Mouse (Mus musculus): ENCODE results near the gene C1d.
"Not testable (repeated sequence)": the region's sequence is repeated elsewhere in the genome, so short reads cannot be mapped to it uniquely, and the experiment has no call there.

C1d gene

DNA sequence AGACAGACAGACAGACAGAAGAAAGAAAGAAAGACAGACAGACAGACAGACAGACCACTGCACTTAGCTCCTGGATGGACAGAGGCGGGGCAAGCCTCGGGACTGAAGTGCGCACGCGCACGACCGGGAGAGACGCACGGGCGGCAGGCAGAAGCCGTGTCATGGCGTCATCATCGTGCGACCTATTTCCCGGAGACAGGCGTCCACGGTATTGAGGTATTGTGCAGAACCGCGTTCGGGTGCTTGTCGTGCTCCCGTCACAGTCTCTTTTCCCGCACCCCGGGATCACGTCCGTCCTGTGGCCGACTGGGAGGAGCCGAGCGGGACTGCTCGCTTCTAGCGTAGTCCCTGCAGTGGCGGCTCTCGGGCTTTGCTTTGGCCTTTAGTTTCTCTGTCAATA, at the start of gene C1d:
Gene C1d (plus strand): TSS at position 137 of the 400 bp plus-strand sequence.
- DNase-seq (ENCODE audit: low read depth, low spot score): peak; percentile 90

DNA sequence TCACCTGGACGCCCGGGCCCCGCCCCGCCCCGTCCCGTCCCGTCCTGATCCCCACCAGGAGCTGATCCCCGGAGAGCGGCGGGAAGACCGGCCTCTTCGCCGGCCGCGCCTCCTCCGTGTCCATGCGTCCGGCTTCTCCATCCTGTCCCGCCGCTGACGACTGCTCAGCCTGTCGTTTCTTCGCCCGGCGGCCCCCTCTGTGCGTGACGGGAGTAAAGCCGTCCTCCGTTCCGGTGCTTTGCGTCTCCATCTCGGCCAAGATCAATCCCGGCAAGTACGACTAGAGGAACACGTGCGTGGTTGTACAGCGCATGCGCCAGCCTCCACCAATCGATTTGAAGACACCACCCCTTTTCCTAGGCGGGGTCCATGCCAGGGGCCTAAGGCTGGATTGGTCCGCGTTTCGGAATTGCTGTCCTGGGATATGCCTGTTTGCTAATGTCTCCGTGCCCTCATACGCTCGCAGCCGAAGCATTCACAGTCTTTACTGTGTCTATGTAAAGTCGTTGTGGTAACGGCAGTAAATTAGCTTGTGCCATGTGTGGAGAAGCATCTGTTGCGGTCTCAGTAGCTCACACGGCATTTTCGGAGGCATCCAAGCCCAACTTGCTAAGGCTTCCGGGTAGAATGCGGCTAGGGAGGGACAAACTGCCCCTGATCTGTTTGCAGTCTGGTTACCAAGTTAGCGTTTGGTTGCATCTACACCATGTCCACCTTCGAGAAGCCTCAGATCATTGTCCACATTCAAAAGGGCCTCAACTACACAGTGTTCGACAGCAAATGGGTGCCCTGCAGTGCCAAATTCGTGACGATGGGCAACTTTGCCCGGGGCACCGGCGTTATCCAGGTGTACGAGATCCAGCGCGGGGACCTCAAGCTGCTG, 45.9 kb upstream of the C1d start, which contains the start of gene Pno1:
Gene Pno1 (minus strand): TSS at position 311 of the 883 bp plus-strand sequence.
- DNase-seq (ENCODE audit: low read depth, low spot score): peak; percentile 94

DNA sequence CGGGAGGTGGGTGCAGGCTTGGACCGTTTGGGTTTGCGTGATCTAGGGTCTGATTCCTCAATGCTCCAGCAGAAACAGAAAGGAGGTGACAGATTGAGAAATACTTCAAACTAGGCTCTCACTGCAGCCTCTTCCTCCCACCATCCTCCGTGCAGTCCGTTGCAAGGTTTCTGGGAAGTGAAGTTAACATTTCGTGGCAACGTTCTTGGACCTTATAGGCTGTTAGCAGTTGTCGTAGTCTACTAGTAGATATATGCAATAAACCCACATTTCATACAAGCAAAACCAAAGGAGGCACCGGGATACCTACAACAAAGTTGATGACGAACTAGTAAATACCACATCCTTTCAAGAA, 45.3 kb upstream of the C1d start:
- DNase-seq (ENCODE audit: low read depth, low spot score): no peak

DNA sequence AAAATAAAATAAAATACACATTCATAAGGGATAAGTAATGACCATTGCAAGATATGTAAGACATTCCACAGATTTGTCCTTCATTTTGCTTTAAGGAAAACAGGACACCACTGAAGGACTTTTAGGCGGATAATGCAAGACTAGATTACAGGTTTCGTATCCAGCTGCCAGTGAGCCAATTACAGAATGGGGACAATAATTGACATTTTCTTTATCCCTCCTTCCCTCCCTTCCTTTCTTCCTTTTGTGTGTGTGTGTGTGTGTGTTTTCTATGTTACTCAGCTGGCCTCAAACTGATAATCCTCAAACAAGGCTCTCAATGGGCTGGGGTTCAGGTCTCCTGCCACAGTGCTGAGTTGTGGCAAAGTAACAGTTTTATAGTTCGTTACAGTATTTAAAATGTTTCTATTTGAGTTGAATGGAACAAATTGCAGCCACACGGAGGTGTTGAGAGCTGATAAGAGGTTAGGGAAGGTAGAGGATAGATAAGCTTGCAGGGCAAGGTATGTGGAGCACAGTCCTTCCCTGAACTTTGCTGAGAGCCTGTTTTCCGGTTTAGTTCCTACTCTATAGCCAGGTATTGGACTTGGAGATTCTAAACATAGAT, 44.4 kb upstream of the C1d start:
- DNase-seq (ENCODE audit: low read depth, low spot score): no peak

DNA sequence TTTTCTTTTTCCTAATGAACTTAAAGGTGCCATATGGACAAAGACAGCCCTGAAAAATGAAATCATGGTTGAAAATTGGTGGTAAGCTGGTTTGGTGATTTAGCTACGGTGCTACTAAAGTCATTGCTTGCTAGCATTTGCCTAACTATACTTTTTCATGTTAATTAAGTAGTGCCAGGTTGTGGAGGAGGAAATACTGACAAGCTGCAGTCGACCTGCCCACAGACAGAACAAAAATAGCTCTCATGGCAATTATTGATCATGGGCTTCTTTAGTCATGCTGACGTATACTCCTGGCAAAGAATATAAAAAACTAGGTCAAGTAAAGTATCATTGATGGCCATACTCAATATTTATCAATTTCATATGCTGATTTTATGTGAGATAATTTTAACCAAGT, 41.9 kb upstream of the C1d start:
- DNase-seq (ENCODE audit: low read depth, low spot score): no peak

DNA sequence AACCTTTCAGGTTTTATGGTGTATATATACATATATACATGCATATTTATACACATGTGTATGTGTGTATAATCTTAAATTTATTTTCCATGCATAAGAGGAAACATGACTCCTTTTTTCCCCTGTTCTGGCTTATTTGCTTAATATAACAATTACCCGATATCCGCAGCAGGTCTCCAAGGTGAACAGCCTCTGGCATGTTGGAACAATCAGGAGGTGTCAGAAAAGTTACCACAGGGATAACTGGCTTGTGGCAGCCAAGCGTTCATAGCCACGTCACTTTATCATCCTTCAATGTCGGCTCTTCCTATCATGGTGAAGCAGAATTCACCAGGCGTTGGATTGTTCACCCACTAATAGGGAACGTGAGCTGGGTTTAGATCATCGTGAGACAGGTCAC, 36.3 kb upstream of the C1d start:
- no peak for DNase-seq (ENCODE audit: low read depth, low spot score)

DNA sequence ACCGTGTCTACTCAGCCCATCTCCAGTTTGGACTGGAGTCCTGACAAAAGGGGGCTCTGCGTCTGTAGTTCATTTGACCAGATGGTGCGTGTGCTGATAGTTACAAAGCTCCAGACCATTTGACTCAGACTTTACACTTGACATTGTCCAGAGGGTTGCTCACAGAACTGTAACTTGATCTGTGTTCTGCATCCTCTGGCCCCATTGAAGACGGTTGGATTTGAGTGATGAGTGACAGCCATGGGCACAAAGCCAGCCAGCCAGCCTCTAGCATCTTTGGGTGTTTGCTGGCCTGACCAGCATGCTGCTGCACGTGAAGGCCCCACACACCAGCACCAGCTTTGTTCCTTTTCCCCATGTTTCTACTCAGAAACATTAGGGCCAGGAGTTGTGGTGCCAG, 24.6 kb upstream of the C1d start:
- no peak for DNase-seq (ENCODE audit: low read depth, low spot score)

DNA sequence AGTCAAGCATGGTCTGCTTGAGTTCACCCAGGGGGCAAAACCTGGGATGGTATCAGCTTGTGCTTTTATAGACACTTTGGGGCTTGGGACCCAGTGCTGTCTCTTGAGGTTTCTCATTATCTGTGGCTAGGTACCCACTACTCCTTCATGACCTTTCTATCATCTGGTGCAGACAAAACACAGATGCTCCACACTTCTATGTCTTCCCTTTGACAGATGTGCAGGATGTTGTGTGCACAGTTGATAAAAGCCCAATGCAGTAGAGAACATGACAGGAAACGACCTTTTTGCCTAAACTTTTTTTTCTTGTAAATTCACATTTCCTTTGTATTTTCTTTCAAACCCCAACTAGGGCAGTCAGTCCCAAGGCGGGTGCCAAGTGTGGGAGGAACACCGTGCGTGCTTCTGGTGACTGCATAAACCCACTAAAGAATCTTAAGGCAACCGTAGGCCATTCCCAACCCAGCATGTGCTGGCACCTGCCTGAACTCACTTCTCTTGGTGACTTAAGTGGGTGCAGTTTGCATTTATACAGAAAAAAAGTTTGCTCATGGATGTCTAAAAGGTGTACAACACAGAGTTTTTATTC, 20.8 kb upstream of the C1d start:
- DNase-seq (ENCODE audit: low read depth, low spot score): no peak

DNA sequence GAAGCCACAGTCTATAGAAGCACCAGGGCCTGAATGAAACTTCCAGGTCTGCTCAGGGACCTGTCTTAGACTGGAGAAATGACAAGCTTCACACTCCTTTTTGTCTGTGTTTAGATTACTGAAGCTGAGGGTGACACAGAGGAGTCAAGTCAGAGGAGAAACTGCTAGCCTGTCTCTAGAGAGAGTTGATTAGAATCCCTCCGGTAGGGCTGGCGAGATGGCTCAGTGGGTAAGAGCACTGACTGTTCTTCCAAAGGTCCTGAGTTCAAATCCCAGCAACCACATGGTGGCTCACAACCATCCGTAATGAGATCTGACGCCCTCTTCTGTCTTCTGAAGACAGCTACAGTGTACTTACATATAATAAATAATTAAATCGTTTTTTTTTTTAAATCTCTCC, 18.8 kb upstream of the C1d start:
- DNase-seq (ENCODE audit: low read depth, low spot score): not testable (repeated sequence)

DNA sequence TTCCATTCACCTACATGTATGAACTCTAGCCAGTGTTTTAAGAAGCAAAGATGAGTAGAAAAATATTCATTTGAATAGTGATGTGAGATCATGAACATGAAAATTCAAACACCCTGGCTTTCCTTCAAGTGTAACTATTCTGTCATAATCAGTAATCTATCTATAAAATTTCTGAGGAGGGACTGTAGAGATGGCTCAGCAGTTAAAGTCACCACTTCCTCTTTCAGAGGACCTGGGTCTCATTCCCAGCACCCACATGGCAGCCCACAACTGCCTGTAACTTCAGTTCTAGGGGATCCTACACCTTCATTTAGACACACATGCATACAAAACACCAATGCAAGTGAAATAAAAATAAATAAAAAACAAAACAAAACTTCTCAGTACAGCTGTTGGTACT, 8.7 kb upstream of the C1d start:
- DNase-seq (ENCODE audit: low read depth, low spot score): no peak

DNA sequence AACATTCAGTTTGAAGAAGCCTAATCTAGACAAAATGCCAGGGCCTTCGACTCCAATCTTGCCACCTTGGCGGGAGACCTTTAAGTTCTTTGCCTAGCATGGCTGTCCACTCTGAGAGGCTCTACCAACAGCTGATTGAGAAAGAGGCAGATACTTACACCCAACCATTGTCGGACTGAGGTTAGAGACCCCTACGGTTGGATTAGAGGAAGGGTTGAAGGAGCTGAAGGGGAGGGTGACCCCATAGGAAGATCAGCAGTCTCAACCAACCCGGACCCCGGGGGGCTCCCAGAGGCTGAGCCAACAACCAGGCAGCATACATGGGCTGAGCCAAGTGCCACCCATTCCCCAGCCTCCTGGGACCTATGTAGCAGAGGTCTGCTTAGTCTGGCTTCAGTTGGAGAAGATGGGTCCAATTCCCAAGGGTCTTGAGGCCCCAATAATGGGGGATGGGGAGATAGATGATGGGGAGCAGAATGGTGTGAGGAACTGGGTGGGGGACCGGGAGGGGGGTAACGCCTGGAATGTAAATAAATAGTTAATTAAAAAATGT, 490 bp upstream of the C1d start:
- no peak for DNase-seq (ENCODE audit: low read depth, low spot score)

DNA sequence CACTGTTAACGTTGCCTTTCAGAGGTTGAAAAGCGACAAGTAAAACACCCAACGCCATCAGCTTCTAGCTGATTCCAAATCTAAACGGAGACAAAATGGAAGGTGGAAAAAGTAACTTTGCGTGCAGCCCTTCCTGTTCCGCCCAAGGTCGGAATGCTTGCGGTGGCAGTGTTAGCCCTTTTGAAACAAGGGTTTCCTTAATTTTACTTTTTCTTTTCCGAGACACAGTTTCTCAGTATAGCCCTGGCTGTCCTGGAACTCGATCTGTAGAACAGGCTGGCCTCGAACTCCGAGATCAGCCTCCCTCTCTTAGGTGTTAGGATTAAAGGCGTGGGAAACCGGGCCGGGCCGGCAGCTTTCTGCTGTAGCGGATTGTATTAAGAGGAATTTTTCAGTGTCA, 482 bp downstream of the C1d start:
- DNase-seq (ENCODE audit: low read depth, low spot score): no peak

DNA sequence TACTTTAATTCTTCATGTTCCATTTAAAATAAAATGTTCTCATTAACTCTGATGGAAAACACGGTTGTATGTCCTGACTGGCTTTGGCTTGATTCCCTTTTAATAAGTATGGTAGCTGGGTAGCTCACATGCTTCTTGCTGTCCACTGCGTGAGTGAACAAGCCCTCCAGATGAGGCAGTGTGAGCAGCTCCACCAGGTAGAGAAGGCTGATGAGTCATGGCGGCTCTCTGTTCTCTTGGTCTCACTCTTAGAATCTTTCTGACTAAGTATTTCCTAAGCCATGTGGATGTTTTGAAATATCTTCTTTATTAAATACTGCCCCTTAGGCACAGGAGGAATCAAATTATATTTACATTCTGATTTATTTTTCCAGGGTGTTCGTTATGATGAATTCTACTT, 9.8 kb downstream of the C1d start:
- no peak for DNase-seq (ENCODE audit: low read depth, low spot score)

DNA sequence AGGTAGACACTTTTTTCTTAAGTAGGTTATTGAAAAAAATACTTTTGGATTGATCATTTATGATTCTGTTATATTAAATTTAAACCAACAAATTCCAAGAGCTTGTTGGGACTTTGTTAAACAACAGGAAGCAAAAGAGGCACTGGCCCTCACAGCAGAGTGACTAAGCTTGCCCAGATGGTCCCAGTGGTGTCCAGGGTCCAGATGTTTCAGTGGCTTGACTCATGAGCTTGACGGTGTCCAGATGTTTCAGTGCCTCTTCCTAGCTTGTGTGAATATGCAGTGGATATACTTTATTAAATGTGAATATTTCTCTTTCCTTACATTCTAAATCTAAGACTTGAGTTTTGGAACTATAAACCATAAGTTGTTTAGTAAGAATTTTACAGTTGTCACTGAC, 11.4 kb downstream of the C1d start:
- no peak for DNase-seq (ENCODE audit: low read depth, low spot score)

DNA sequence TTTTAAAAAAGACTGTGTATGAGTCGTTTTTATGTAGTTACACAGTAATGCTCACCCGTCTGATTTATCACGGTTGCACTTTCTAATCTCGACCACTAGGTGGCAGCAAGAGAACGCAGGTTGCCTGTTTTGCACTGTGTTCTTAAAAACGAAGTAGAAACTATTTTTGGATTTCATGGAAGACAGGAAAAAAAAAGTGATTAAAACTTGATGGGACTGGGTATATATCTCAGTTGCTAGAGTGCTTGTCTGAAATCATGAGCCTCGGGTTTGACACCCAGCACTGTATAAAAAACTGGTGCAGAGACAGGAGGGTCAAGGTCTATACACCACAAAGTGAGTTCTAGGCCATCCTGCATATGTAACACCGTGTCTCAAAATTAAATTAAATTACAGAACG, 22.6 kb downstream of the C1d start:
- peak; percentile 48 for DNase-seq (ENCODE audit: low read depth, low spot score)

DNA sequence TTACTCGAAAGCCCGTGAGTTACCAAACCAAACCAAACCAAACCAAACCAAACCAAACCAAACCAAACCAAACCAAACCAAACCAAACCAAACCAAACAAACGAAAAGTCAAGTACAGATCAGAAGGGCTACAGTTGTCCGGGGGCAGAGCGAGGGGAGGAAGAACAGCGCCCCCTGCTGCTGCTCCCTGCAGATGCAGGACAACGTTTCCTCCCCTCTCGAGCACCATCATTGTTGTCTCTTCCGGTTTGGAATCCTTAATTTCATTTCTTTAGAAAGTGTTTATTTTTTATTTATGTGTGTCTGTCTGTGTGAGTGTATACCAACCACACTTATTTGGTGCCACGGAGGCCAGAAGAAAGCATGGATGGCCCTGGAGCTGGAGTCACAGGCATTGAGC, 26.7 kb downstream of the C1d start:
- DNase-seq (ENCODE audit: low read depth, low spot score): no peak

DNA sequence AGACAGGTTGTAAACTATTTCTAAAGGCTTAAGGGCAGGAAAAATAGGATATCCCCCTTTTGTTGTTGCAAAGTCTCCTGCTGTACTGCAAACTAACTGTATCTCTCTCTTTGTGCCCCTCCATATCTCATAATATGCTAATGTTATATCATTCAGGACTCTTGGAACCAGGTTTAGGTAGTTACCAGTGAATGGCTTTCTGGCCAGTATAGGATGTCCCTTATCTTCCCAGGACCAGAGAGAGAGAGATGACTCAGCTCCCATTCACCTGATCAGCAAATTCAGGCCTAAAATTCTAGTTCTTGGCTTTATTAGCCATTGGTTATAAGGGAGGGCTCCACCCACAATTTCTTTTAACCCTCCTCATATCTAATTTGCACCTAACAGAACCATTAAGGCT, 31.5 kb downstream of the C1d start:
- no peak for DNase-seq (ENCODE audit: low read depth, low spot score)

DNA sequence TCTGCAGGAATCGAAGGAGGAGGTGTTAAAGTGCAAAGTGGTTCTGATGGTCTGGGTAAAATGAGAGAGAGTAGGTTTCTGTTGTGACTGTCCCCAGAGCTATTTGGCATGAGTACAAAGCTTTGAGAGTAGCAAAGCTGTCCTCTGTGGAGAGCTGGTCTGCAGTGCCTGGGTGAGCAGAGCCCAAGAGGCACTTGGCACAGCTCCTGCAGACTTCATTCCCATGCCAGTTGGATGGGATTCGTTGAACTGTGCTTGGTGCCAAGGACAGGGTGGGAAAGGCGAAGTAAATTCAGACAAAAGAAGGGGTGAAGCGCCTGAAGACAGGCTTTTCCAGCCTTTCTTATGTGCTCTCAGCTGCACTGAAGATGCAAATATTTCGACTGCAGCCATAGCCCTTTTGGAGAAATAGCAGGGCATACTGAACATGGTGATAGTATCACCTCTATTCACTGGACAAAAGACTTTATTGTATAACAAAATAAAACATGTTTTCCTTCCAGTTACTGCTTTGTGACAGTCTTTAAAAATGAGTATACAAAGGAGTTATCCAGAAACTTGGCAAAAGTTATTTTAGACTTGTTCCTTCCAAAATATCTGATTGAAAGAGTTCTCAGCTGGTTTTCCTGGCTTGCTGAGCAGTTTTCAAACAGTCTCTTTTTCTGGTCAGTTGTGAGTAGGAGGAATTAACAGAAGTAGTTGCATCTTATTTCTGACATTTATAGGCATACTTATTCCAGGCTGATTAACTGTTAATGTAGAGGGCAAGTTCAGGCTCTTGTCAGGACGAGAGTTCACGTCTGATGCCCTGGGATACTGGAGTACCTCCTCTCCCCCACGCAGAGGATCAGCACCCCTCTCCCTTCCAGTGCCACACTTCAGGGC, 48.9 kb downstream of the C1d start:
- no peak for DNase-seq (ENCODE audit: low read depth, low spot score)

DNA sequence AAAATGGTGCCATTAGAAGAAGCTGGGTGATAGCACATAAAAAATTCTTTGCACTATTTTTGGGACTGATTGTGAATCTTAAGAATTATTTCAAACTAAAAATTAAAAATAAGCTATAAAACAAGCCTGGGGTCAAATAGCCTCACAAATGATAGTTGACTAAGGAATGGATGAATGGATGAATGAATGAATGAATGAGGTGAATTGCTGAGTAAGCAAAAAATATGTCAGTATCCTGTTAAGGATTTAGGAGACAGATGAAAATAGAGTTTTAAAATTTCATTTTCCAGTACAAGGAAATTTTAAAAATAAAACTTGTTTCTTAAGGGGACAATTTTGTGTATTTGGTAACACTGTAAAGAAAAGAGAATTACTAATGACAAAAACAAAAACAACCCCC, 50.1 kb downstream of the C1d start:
- DNase-seq (ENCODE audit: low read depth, low spot score): no peak
